Mouse (Mus musculus) natural killer cell, adult 2 months (primary cell): ENCODE data around the gene Etv2.

ENCODE experiments used
- DNase-seq, 2 experiments: peaks; one replicate each; pipeline ENCODE4 v3.0.0; 2022; ENCODE audit warnings: low spot score in 2 of 2

Gene Etv2

GRCm38 (mm10) chr7:30635752-30636151 is at the start of gene Etv2:
TSS of gene Etv2 (minus strand) at chr7:30635852.
- DNase-seq = no peak

- DNase-seq = no peak
These were observed 47.8 kb upstream of the Etv2 start for GRCm38 (mm10) chr7:30683425-30683824.

- DNase-seq = no peak
These were observed 46.2 kb upstream of the Etv2 start for GRCm38 (mm10) chr7:30681897-30682296.

- DNase-seq = no peak
These were observed 42.8 kb upstream of the Etv2 start for GRCm38 (mm10) chr7:30678263-30678975.

- no peak for DNase-seq
These were observed 35.8 kb upstream of the Etv2 start, which contains the start of gene Pmis2 for GRCm38 (mm10) chr7:30671480-30671879. TSS of gene Pmis2 (minus strand) at chr7:30671605.

- peak in 1 of 2 experiments; percentile 21 for DNase-seq
These were observed 33.6 kb upstream of the Etv2 start for GRCm38 (mm10) chr7:30669229-30669628.

GRCm38 (mm10) chr7:30665321-30665720 is 29.7 kb upstream of the Etv2 start:
- DNase-seq = no peak

GRCm38 (mm10) chr7:30664529-30665200 is 29.0 kb upstream of the Etv2 start, which contains the start of gene Haus5:
TSS of gene Haus5 (minus strand) at chr7:30664994.
- DNase-seq = peak; percentile 90 to 93

- peak; percentile 98 for DNase-seq
These were observed 14.2 kb upstream of the Etv2 start, which contains the start of gene Rbm42 for GRCm38 (mm10) chr7:30649591-30650540. TSS of gene Rbm42 (minus strand) at chr7:30650317.

GRCm38 (mm10) chr7:30639083-30639482 is 3.4 kb upstream of the Etv2 start:
- no peak for DNase-seq

GRCm38 (mm10) chr7:30636395-30636794 is 743 bp upstream of the Etv2 start:
- DNase-seq = no peak

- peak; percentile 40 to 69 for DNase-seq
These were observed 1.0 kb downstream of the Etv2 start for GRCm38 (mm10) chr7:30634621-30635020.

- no peak for DNase-seq
These were observed 1.8 kb downstream of the Etv2 start for GRCm38 (mm10) chr7:30633762-30634412.

GRCm38 (mm10) chr7:30629013-30629412 is 6.6 kb downstream of the Etv2 start:
- no peak for DNase-seq

- DNase-seq = no peak
These were observed 9.0 kb downstream of the Etv2 start for GRCm38 (mm10) chr7:30626647-30627046.

- peak; percentile 79 to 85 for DNase-seq
These were observed 9.9 kb downstream of the Etv2 start, which contains the start of gene Cox6b1 for GRCm38 (mm10) chr7:30625530-30626384. TSS of gene Cox6b1 (minus strand) at chr7:30626151.

GRCm38 (mm10) chr7:30619202-30619601 is 16.4 kb downstream of the Etv2 start:
- DNase-seq = peak in 1 of 2 experiments; percentile 41

- no peak for DNase-seq
These were observed 17.0 kb downstream of the Etv2 start for GRCm38 (mm10) chr7:30618658-30619057.

GRCm38 (mm10) chr7:30615049-30615760 is 20.4 kb downstream of the Etv2 start:
- DNase-seq = no peak

- DNase-seq = peak in 1 of 2 experiments; percentile 13
These were observed 21.2 kb downstream of the Etv2 start for GRCm38 (mm10) chr7:30614454-30614853.
